Mouse (Mus musculus) heart, embryonic 14.5 days (tissue): ENCODE data around the gene Umad1. TPM values are rescaled to one million over a fixed set of nuclear protein-coding genes. Genes with fewer than 3 reads are reported as not detected.

Experiments
- ATAC-seq: fragments of 200-750 bp; cut with Nextera tagmentation; 2 replicates; pipeline ENCODE4 v1.8.0; 2017; ENCODE audit warnings: low read depth, moderate TSS enrichment; ENCODE audit not compliant: insufficient number of reproducible peaks, insufficient read depth, low FRiP score
- H3K27ac ChIP-seq, 2 experiments: fragments of 200-500 bp in 1 of 2; fragments of 300-500 bp in 1 of 2; sonication (generic) in 1 of 2; replicated peaks in 1 of 2; 2 replicates each; pipeline ENCODE4 v1.5.1; 2012 to 2014; ENCODE audit warnings: low read depth in 2 of 2, low read length in 2 of 2, control low read depth in 1 of 2, mild to moderate bottlenecking in 1 of 2, mixed read lengths in 1 of 2; ENCODE audit not compliant: control insufficient read depth in 1 of 2, insufficient read depth in 1 of 2
- H3K27me3 ChIP-seq: fragments of 300-500 bp; sonication (generic); 2 replicates; pipeline ENCODE4 v1.6.1; 2014; ENCODE audit warnings: mild to moderate bottlenecking, low read length, control low read depth; ENCODE audit not compliant: control insufficient read depth, insufficient read depth
- H3K36me3 ChIP-seq: fragments of 300-500 bp; sonication (generic); 2 replicates; pipeline ENCODE4 v1.6.1; 2014; ENCODE audit warnings: mild to moderate bottlenecking, control low read depth, low read length, mixed read lengths; ENCODE audit not compliant: control insufficient read depth, insufficient read depth
- H3K4me1 ChIP-seq, 2 experiments: fragments of 200-500 bp in 1 of 2; fragments of 300-500 bp in 1 of 2; sonication (generic) in 1 of 2; 2 replicates each; pipeline ENCODE4 v1.6.1; 2012 to 2014; ENCODE audit warnings: low read length in 2 of 2, control low read depth in 1 of 2, mixed read lengths in 1 of 2; ENCODE audit not compliant: control insufficient read depth in 2 of 2, insufficient read depth in 2 of 2
- H3K4me2 ChIP-seq: fragments of 300-500 bp; sonication (generic); 2 replicates; pipeline ENCODE4 v1.6.1; 2014; ENCODE audit warnings: mild to moderate bottlenecking, low read length
- H3K4me3 ChIP-seq, 2 experiments: fragments of 200-500 bp in 1 of 2; fragments of 300-500 bp in 1 of 2; sonication (generic) in 1 of 2; 2 replicates each; pipeline ENCODE4 v1.5.1; 2012 to 2014; ENCODE audit warnings: low read length in 2 of 2, mild to moderate bottlenecking in 2 of 2, control low read depth in 1 of 2, low read depth in 1 of 2, moderate library complexity in 1 of 2; ENCODE audit not compliant: control insufficient read depth in 1 of 2, insufficient read depth in 1 of 2
- H3K9ac ChIP-seq: fragments of 300-500 bp; sonication (generic); 2 replicates; pipeline ENCODE4 v1.6.1; 2014; ENCODE audit warnings: mild to moderate bottlenecking, low read length
- H3K9me3 ChIP-seq: fragments of 300-500 bp; sonication (generic); 2 replicates; pipeline ENCODE4 v1.6.1; 2016; ENCODE audit warnings: low read length, control low read depth; ENCODE audit not compliant: control insufficient read depth
- WGBS: fragments of 180-500 bp; shearing (Covaris S2); extraction: QIAGEN DNeasy Blood & Tissue Kit; methylation state at CpG from one replicate; pipeline ENCODE4 v1.1.7; 2014; 5-methylcytosine and 5-hydroxymethylcytosine counted together
- polyA plus RNA-seq: library from polyadenylated mRNA; unstranded; fragments of >200 nt; fragmentation: Nextera tagmentation; extraction: Ambion mirVana; gene quantifications from 2 replicates; pipeline ENCODE4 v1.2.1, GENCODE M21; 2014

Gene Umad1
- polyA plus RNA-seq, 1 experiment from 2014 or later: 26.3 TPM

- Histone ChIP-seq H3K9me3 (no peaks in the 10 kb centered on the region), H3K4me2 (no peak overlapping the region), H3K9ac (no peak overlapping the region), H3K27me3 (no peaks in the 10 kb centered on the region), H3K36me3 (no peaks in the 10 kb centered on the region), H3K4me1 (peaks cover 2 to 3% of the 10 kb centered on the region in 2 experiments; a peak in 2 of 4 replicates), H3K27ac (no peak overlapping the region), H3K4me3 (no peak overlapping the region)
- 41% methylated on average over 1 of the region's 1 CpGs for WGBS
- ATAC-seq: no peak
Measured at GRCm38 (mm10) chr6:8479176-8479575, 220.1 kb downstream of the Umad1 start.

- no peak overlapping the region for H3K9ac ChIP-seq
- no peak overlapping the region for H3K4me2 ChIP-seq
- H3K36me3 ChIP-seq: no peaks in the 10 kb centered on the region
- no peaks in the 10 kb centered on the region for H3K27me3 ChIP-seq
- H3K4me1 ChIP-seq: peaks cover 15 to 22% of the 10 kb centered on the region in 2 experiments
- H3K9me3 ChIP-seq: no peaks in the 10 kb centered on the region
- no peak overlapping the region for H3K4me3 ChIP-seq
- WGBS: 76% methylated on average over 17 of the region's 17 CpGs
- ATAC-seq: no peak
- no peak overlapping the region for H3K27ac ChIP-seq
Measured at GRCm38 (mm10) chr6:8484437-8485275, 225.6 kb downstream of the Umad1 start.

GRCm38 (mm10) chr6:8485414-8486175 is 226.5 kb downstream of the Umad1 start:
- no peak overlapping the region for H3K4me3 ChIP-seq
- no peak for ATAC-seq
- no peak overlapping the region for H3K27ac ChIP-seq
- H3K4me1 ChIP-seq: peaks cover 15 to 22% of the 10 kb centered on the region in 2 experiments
- H3K4me2 ChIP-seq: no peak overlapping the region
- H3K9me3 ChIP-seq: no peaks in the 10 kb centered on the region
- 77% methylated on average over 16 of the region's 16 CpGs for WGBS
- H3K36me3 ChIP-seq: no peaks in the 10 kb centered on the region
- no peak overlapping the region for H3K9ac ChIP-seq
- H3K27me3 ChIP-seq: no peaks in the 10 kb centered on the region

GRCm38 (mm10) chr6:8486391-8487043 is 227.4 kb downstream of the Umad1 start:
- H3K36me3 ChIP-seq: no peaks in the 10 kb centered on the region
- H3K27ac ChIP-seq: no peak overlapping the region
- H3K9ac ChIP-seq: no peak overlapping the region
- H3K4me2 ChIP-seq: no peak overlapping the region
- peaks cover 15 to 22% of the 10 kb centered on the region in 2 experiments for H3K4me1 ChIP-seq
- WGBS: 88% methylated on average over 17 of the region's 17 CpGs
- H3K4me3 ChIP-seq: no peak overlapping the region
- H3K9me3 ChIP-seq: no peaks in the 10 kb centered on the region
- no peaks in the 10 kb centered on the region for H3K27me3 ChIP-seq
- no peak for ATAC-seq

- ATAC-seq: no peak
- Histone ChIP-seq H3K9me3 (no peaks in the 10 kb centered on the region), H3K27ac (peak overlapping the region in 1 of 2 experiments; percentile 33; a peak in 1 of 4 replicates), H3K27me3 (no peaks in the 10 kb centered on the region), H3K36me3 (no peaks in the 10 kb centered on the region), H3K4me1 (peaks cover 15 to 22% of the 10 kb centered on the region in 2 experiments), H3K9ac (peak overlapping the region; percentile 21; the same call in 1 of the 2 replicates), H3K4me2 (peak overlapping the region; percentile 16), H3K4me3 (no peak overlapping the region)
- 40% methylated on average over 20 of the region's 20 CpGs for WGBS
Measured at GRCm38 (mm10) chr6:8487044-8487853, 228.2 kb downstream of the Umad1 start.

GRCm38 (mm10) chr6:8488249-8488648 is 229.2 kb downstream of the Umad1 start:
- Histone ChIP-seq H3K9me3 (no peaks in the 10 kb centered on the region), H3K4me3 (no peak overlapping the region), H3K4me2 (no peak overlapping the region), H3K27ac (no peak overlapping the region), H3K9ac (no peak overlapping the region), H3K36me3 (no peaks in the 10 kb centered on the region), H3K4me1 (peaks cover 15 to 22% of the 10 kb centered on the region in 2 experiments), H3K27me3 (no peaks in the 10 kb centered on the region)
- no peak for ATAC-seq
- WGBS: 25% methylated on average over 5 of the region's 5 CpGs

- WGBS: 81% methylated on average over 7 of the region's 7 CpGs
- Histone ChIP-seq H3K4me2 (no peak overlapping the region), H3K27ac (no peak overlapping the region), H3K4me1 (peaks cover 15 to 22% of the 10 kb centered on the region in 2 experiments), H3K9me3 (no peaks in the 10 kb centered on the region), H3K27me3 (no peaks in the 10 kb centered on the region), H3K36me3 (no peaks in the 10 kb centered on the region), H3K4me3 (no peak overlapping the region), H3K9ac (no peak overlapping the region)
- no peak for ATAC-seq
Measured at GRCm38 (mm10) chr6:8489266-8489665, 230.2 kb downstream of the Umad1 start.
